Comparison of ENCODE assay signal across 21 mouse cellular contexts in the genomic region with DNA sequence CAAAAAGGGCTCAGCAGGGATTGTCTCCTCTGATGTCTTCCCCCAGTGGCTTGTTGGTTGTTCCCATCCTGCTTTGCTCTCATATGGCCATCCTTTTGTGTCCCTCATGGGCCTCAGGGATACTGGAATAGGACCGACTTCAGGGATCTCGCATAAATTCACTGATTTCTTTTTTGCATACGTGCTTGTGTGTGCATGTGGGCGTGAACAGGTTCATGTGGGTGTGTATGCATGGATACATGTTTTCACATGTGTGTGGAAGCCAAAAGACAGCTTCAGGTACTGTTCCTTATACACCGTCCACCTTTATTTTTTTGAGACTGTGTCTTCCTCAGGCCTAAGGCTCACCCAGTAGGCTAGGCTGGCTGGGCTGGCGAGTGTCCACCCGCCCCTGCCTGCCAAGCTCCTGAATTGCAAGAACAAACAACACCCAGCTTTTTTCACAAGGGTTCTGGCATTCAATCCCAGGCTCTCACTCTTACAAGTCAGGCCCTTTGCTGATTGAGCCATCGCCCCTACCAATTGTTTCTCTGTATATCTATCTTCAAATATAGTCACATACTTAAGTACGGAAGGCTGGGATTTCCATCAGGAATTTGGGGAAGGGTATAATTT.
DNase-seq lines count a peak whose midpoint lies in the region; ATAC-seq lines count a peak whose summit lies in the region.
"Had no signal": no experiment of that assay in that cellular context is flagged by ENCODE, and none has a peak within 500 bp of the region (broad histone marks: within the 10 kb centered on the region; RNA-seq: fewer than 3 reads in every experiment).

No protein-coding gene starts in this region.

- no peaks in the 10 kb centered on the region for H3K27me3 ChIP-seq in forebrain, embryonic 15.5 days
- H3K27me3 ChIP-seq in forebrain, embryonic 14.5 days (replicated peaks; ENCODE audit: control insufficient read depth, insufficient read depth, low read length) = no peaks in the 10 kb centered on the region
- H3K27me3 ChIP-seq: embryonic facial prominence, embryonic 13.5 days; hindbrain, embryonic 12.5 days; intestine, embryonic 15.5 days; neural tube, embryonic 13.5 days; Patski had no signal

- no peak for DNase-seq in forebrain, embryonic 14.5 days (ENCODE audit: low spot score)
- peak; percentile 3 to 9 for DNase-seq in left cerebral cortex, postnatal 25 days (ENCODE audit: low spot score in 2 of 2)
- no peak for DNase-seq in left cerebral cortex, postnatal 36 days (ENCODE audit: low spot score in 2 of 2)
- DNase-seq in right cerebral cortex, postnatal 4 days = peak; percentile 16
- no peak for DNase-seq in right cerebral cortex, postnatal 14 days
- no peak for DNase-seq in spleen, postnatal 4 days (ENCODE audit: low spot score in 2 of 2)
- DNase-seq: B cell, adult 2 months; cerebellum, adult 2 months; gastrocnemius, postnatal 14 days; heart, postnatal 10 days; kidney, postnatal 4 days; liver; lung, embryonic 14.5 days had no signal

- intact Hi-C loops in left cerebral cortex, postnatal 25 days (cut with DNase I) = no loop called here
- intact Hi-C loops in left cerebral cortex, postnatal 36 days (cut with DNase I) = no loop called here

- peak; percentile 41; the same call in 1 of the 2 replicates for ATAC-seq in forebrain, embryonic 15.5 days (replicated peaks)
- ATAC-seq in forebrain, embryonic 14.5 days = no peak
- no peak for ATAC-seq in monocyte, adult 5-6 weeks (replicated peaks; ENCODE audit: insufficient number of reproducible peaks, low FRiP score, low TSS enrichment, poor library complexity, severe bottlenecking)
- ATAC-seq: activated CD4-positive, CD25-positive, alpha-beta regulatory T cell, adult 4 months; intestine, embryonic 15.5 days; Patski had no signal

- no peak overlapping the region for H3K27ac ChIP-seq in forebrain, embryonic 15.5 days (replicated peaks)
- no peak overlapping the region for H3K27ac ChIP-seq in forebrain, embryonic 14.5 days (ENCODE audit: low read depth, low read length)
- H3K27ac ChIP-seq: embryonic facial prominence, embryonic 13.5 days; hindbrain, embryonic 12.5 days; intestine, embryonic 15.5 days; neural tube, embryonic 13.5 days had no signal

- no peak overlapping the region for H3K4me3 ChIP-seq in forebrain, embryonic 15.5 days
- no peak overlapping the region for H3K4me3 ChIP-seq in forebrain, embryonic 14.5 days (ENCODE audit: low read depth, low read length)
- H3K4me3 ChIP-seq: embryonic facial prominence, embryonic 13.5 days; hindbrain, embryonic 12.5 days; intestine, embryonic 15.5 days; neural tube, embryonic 13.5 days had no signal

- H3K36me3 ChIP-seq in forebrain, embryonic 15.5 days = no peaks in the 10 kb centered on the region
- no peaks in the 10 kb centered on the region for H3K36me3 ChIP-seq in forebrain, embryonic 14.5 days (ENCODE audit: control insufficient read depth, insufficient read depth, low read length)
- H3K36me3 ChIP-seq: embryonic facial prominence, embryonic 13.5 days; hindbrain, embryonic 12.5 days; intestine, embryonic 15.5 days; neural tube, embryonic 13.5 days had no signal

- H3K4me2 ChIP-seq in forebrain, embryonic 15.5 days (replicated peaks) = no peak overlapping the region
- no peak overlapping the region for H3K4me2 ChIP-seq in forebrain, embryonic 14.5 days (ENCODE audit: low read length)
- H3K4me2 ChIP-seq: embryonic facial prominence, embryonic 13.5 days; hindbrain, embryonic 12.5 days; intestine, embryonic 15.5 days; lung, embryonic 14.5 days; neural tube, embryonic 13.5 days had no signal

- 84% methylated on average over 9 of the region's 9 CpGs for WGBS in forebrain, embryonic 15.5 days
- WGBS in forebrain, embryonic 14.5 days = 87% methylated on average over 9 of the region's 9 CpGs

- H3K9me3 ChIP-seq in forebrain, embryonic 15.5 days = no peaks in the 10 kb centered on the region
- H3K9me3 ChIP-seq in forebrain, embryonic 14.5 days (replicated peaks; ENCODE audit: control insufficient read depth, low read length) = no peaks in the 10 kb centered on the region
- H3K9me3 ChIP-seq: embryonic facial prominence, embryonic 13.5 days; hindbrain, embryonic 12.5 days; intestine, embryonic 15.5 days; neural tube, embryonic 13.5 days had no signal

- no peak overlapping the region for H3K9ac ChIP-seq in forebrain, embryonic 15.5 days (replicated peaks)
- H3K9ac ChIP-seq in forebrain, embryonic 14.5 days (ENCODE audit: low read length) = no peak overlapping the region
- H3K9ac ChIP-seq: embryonic facial prominence, embryonic 13.5 days; hindbrain, embryonic 12.5 days; intestine, embryonic 15.5 days; lung, embryonic 14.5 days; neural tube, embryonic 13.5 days had no signal

- H3K4me1 ChIP-seq in forebrain, embryonic 15.5 days = no peaks in the 10 kb centered on the region
- H3K4me1 ChIP-seq in forebrain, embryonic 14.5 days (ENCODE audit: control insufficient read depth, insufficient read depth, low read length) = no peaks in the 10 kb centered on the region
- H3K4me1 ChIP-seq: embryonic facial prominence, embryonic 13.5 days; hindbrain, embryonic 12.5 days; intestine, embryonic 15.5 days; neural tube, embryonic 13.5 days had no signal

Comparison
In these comparisons a context has a peak if more than half of its experiments do, and no peak if none do; other contexts are left out.
1. DNase-seq: peak in left cerebral cortex, postnatal 25 days (2 of 2) and right cerebral cortex, postnatal 4 days (single experiment); none in forebrain, embryonic 14.5 days (single experiment), left cerebral cortex, postnatal 36 days (0 of 2), right cerebral cortex, postnatal 14 days (single experiment) and spleen, postnatal 4 days (0 of 2).